Mouse (Mus musculus) spleen, adult 10 weeks (tissue): ENCODE results near the gene Tbx15. TPM values are rescaled to one million over a fixed set of nuclear protein-coding genes. Genes with fewer than 3 reads are reported as not detected.

ENCODE experiments used
- polyA plus RNA-seq: library from polyadenylated mRNA; stranded (reverse); fragments of 350-450 nt; fragmentation: Illumina TruSeq; extraction: RNeasy Lipid Tissue Mini Kit (QIAGEN cat#74804); gene quantifications from one replicate; pipeline ENCODE4 v1.2.3, GENCODE M21; 2015; ENCODE audit warnings: low replicate concordance; ENCODE audit not compliant: insufficient read depth

Tbx15 gene
- polyA plus RNA-seq: not detected

DNA sequence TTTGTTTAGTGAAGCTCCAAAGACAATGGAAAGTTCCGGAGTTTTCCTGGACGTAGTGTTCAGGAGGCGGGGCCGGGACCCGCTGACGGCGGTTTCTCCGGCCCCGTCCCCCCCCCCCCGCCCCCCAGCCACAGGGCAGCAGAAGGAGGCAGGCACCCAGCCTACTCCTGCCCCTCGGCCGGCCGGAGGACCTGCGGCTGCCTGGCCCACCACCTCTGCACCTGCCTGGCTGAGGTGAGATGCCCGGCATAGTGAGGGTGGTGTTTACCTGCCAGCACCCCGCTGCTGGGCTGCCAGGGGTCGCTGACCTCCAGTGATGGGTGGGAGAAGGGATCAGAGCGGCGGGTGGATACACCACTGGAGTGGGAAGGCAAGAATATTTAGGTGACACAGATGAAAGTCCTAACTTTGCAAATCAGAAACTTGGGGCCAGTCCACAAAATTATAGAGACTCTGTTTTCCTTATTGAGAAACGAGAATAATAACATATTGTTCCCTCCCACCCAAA, at the start of gene Tbx15:
Gene Tbx15 (plus strand): TSS at position 169 of the 508 bp plus-strand sequence.

Other genes starting within 250 kb of the Tbx15 start
- gene Wars2, start 99.3 kb upstream of the Tbx15 start, polyA plus RNA-seq: 8.4 TPM